Mouse (Mus musculus): ENCODE results near the gene Topbp1. TPM values are rescaled to one million over a fixed set of nuclear protein-coding genes. Genes with fewer than 3 reads are reported as not detected.

Topbp1 gene
- 10.4 TPM for polyA plus RNA-seq (2014; fragmentation: Illumina TruSeq; extraction: RNeasy Lipid Tissue Mini Kit (QIAGEN cat#74804); ENCODE audit: low read depth, low replicate concordance)

GRCm38 (mm10) chr9:103304927-103305326 is at the start of gene Topbp1, which contains the start of gene 1300017J02Rik:
Gene Topbp1 (plus strand): TSS chr9:103305215.
Gene 1300017J02Rik (minus strand): TSS chr9:103305082.

GRCm38 (mm10) chr9:103365290-103366247 is 60.6 kb downstream of the Topbp1 start, which contains the start of gene Cdv3:
Gene Cdv3 (minus strand): TSS chr9:103365840.

Other genes with a start within 250 kb of the Topbp1 start
- gene Rab6b, start 193.4 kb upstream of the Topbp1 start, polyA plus RNA-seq (2014; fragmentation: Illumina TruSeq; extraction: RNeasy Lipid Tissue Mini Kit (QIAGEN cat#74804); ENCODE audit: low read depth, low replicate concordance), result 12.3 TPM
- gene Srprb, start 103.1 kb upstream of the Topbp1 start, polyA plus RNA-seq (2014; fragmentation: Illumina TruSeq; extraction: RNeasy Lipid Tissue Mini Kit (QIAGEN cat#74804); ENCODE audit: low read depth, low replicate concordance), result 31.6 TPM
- gene Gm20425, start 74.9 kb upstream of the Topbp1 start, polyA plus RNA-seq (2014; fragmentation: Illumina TruSeq; extraction: RNeasy Lipid Tissue Mini Kit (QIAGEN cat#74804); ENCODE audit: low read depth, low replicate concordance), result not detected
- gene Trf, start 74.8 kb upstream of the Topbp1 start, polyA plus RNA-seq (2014; fragmentation: Illumina TruSeq; extraction: RNeasy Lipid Tissue Mini Kit (QIAGEN cat#74804); ENCODE audit: low read depth, low replicate concordance), result 65.6 TPM
- gene 1300017J02Rik, start 133 bp upstream of the Topbp1 start, polyA plus RNA-seq (2014; fragmentation: Illumina TruSeq; extraction: RNeasy Lipid Tissue Mini Kit (QIAGEN cat#74804); ENCODE audit: low read depth, low replicate concordance), result 0.24 TPM
- 88.6 TPM for gene Cdv3, start 60.6 kb downstream of the Topbp1 start, polyA plus RNA-seq (2014; fragmentation: Illumina TruSeq; extraction: RNeasy Lipid Tissue Mini Kit (QIAGEN cat#74804); ENCODE audit: low read depth, low replicate concordance)
- 1.8 TPM for gene Bfsp2, start 175.2 kb downstream of the Topbp1 start, polyA plus RNA-seq (2014; fragmentation: Illumina TruSeq; extraction: RNeasy Lipid Tissue Mini Kit (QIAGEN cat#74804); ENCODE audit: low read depth, low replicate concordance)

All from heart, adult 10 weeks (tissue).